Mouse (Mus musculus): ENCODE results near the gene Ghsr. TPM values are rescaled to one million over a fixed set of nuclear protein-coding genes. Genes with fewer than 3 reads are reported as not detected.
"Not testable (repeated sequence)": the region's sequence is repeated elsewhere in the genome, so short reads cannot be mapped to it uniquely, and the experiment has no call there.

Gene Ghsr
- not detected for total RNA-seq (2021)
- long read RNA-seq, experiment 1, result 0 reads
- long read RNA-seq, experiment 2, result 0 reads

- no peak for DNase-seq
Observed at GRCm38 (mm10) chr3:27371276-27371621, at the start of gene Ghsr. Gene Ghsr (plus strand): TSS chr3:27371351.

DNA sequence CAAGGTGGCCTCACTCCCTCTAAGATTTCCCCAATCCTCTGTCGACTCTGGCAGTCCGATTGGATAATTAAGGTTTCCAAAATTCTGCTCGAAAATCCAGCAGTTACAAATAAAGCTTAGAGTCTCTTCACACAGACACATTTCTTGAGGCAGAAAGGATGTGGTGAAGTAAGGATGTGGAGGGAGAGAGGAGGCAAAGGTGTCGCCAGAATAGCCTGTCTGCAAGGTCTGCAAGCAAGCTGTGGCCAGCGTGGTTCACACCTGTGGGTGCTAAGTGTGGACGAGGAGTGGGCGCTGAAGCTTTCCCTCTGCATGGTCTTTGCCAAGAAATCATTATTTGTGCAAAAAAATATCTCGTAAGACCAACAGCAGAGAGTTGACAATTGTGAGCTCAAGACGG lies 48.6 kb upstream of the Ghsr start:
- no peak for DNase-seq

DNA sequence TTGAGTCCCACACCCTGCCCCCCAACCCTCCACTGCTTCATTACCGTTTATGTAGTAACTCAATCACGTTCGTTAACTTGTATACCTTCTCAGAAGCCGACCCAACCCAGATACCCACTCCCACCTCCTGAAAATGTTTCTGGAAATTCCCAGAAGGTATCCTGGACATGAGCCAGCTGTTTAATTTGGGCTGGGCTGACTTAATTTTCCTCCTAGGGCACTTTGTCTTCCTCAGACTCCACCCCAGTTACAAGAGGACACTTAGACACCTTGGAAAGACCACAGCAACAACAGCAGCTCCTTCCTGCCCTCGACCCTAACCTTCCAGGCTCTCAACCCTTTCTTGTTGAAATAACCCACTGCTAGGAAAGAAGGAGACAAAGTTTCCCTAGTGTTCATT lies 47.6 kb upstream of the Ghsr start:
- DNase-seq, result no peak

DNA sequence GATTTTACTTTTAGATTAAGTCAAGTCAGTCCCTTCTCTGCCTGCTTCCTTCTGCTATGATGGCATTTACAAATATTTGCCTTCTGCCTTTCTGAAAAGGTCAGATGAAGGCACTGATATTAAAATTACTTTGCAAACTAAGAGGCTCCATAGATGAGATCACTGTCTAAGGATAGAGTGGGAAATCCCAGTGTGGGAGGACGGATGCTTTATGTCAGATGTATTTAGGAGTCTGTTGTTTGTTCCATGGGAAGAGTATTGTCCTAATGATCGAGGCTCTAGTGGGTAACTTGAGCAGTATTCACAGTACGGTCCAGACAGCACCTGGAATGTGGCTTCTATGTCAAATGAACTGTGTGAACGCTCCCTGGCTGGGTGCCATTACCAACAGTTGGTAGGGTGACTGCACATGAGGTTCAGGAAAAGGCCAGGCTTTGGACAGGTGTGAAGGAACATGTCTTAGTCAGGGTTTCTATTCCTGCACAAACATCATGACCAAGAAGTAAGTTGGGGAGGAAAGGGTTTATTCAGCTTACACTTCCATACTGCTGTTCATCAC lies 44.4 kb upstream of the Ghsr start:
- DNase-seq, result no peak

DNA sequence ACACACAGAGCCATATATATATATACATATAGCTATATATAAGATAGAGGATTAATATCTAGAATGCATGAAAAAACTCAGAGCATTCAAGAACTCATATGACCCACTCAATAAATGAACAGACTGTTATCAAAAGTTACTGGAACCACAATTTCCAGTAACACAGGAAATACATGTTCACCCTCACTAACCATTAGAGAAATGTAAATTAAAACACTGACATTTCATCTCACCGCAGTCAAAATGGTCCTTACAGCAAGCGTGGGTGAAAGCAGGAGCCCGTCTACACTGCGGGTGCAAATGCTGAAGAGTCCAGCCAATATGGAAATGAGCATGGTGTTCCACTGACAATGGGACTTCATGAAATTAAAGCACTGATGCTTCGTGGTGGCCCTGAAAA lies 40.4 kb upstream of the Ghsr start:
- no peak for DNase-seq

- peak; percentile 28 for DNase-seq
Observed at GRCm38 (mm10) chr3:27338437-27338836, 32.7 kb upstream of the Ghsr start.

DNA sequence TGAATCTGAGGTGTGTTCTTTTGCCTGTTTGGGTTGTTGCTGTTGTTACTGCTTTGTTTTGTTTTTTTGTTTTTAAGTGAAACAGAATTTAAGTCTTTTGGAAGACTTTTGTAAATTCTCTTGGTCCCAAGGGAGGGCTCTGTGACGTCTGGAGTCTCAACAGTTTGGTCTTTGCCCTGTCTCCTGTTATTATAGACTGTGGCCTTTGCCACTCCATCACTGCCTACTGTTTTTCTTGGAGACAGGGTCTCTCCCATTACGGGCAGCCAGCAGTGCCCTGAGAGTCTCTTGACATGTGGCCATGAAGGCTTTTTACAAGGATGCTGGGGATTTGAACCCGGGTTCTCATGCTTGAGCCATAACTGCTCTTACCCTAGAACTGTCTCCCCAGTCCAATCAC lies 32.3 kb upstream of the Ghsr start:
- no peak for DNase-seq

DNA sequence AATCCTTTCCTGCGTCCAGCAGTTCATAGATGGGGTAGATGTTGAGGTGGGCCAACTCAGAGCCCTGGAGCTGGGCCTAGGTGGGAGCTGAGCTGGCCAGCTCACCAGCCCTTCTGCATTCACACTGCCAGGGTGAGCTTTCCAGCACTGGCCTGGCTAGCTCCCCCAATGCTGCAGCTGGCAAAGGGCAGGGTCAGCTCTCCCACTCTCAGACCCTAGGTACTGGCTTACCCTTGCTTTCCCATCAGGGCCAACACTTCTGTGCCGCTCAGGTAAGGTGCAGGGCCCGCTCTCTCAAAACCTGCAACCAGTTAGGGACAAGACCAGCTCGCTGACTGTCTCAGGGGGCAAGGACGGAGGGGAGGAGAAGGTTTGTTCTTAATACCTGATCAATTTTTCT lies 30.4 kb upstream of the Ghsr start:
- DNase-seq, result no peak

DNA sequence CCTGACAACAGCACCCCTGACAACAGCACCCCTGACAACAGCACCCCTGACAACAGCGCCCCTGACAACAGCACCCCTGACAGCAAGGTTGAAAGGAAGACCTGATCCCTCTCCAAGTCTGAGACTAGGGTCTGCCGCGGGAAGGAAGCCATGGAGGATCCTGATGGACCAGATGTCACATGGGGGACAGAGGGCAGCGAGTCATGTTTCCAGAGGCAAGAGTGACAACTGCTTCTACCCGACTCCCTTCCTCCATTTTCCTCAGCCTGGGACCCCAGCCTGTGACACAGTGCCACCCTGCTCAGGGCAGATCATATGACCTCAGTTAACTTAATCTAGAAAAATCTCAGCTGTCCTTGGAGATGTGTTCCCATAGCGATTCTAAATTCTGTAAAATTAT lies 28.7 kb upstream of the Ghsr start:
- no peak for DNase-seq

- DNase-seq, result peak; percentile 45
Observed at GRCm38 (mm10) chr3:27345526-27345925, 25.6 kb upstream of the Ghsr start.

GRCm38 (mm10) chr3:27348462-27348861 lies 22.7 kb upstream of the Ghsr start:
- DNase-seq, result no peak

GRCm38 (mm10) chr3:27351105-27351504 lies 20.0 kb upstream of the Ghsr start:
- no peak for DNase-seq

- no peak for DNase-seq
Observed at GRCm38 (mm10) chr3:27359100-27359720, 11.9 kb upstream of the Ghsr start.

- peak; percentile 46 for DNase-seq
Observed at GRCm38 (mm10) chr3:27370125-27370524, 1.0 kb upstream of the Ghsr start.

GRCm38 (mm10) chr3:27370582-27371275 lies 422 bp upstream of the Ghsr start:
- no peak for DNase-seq

DNA sequence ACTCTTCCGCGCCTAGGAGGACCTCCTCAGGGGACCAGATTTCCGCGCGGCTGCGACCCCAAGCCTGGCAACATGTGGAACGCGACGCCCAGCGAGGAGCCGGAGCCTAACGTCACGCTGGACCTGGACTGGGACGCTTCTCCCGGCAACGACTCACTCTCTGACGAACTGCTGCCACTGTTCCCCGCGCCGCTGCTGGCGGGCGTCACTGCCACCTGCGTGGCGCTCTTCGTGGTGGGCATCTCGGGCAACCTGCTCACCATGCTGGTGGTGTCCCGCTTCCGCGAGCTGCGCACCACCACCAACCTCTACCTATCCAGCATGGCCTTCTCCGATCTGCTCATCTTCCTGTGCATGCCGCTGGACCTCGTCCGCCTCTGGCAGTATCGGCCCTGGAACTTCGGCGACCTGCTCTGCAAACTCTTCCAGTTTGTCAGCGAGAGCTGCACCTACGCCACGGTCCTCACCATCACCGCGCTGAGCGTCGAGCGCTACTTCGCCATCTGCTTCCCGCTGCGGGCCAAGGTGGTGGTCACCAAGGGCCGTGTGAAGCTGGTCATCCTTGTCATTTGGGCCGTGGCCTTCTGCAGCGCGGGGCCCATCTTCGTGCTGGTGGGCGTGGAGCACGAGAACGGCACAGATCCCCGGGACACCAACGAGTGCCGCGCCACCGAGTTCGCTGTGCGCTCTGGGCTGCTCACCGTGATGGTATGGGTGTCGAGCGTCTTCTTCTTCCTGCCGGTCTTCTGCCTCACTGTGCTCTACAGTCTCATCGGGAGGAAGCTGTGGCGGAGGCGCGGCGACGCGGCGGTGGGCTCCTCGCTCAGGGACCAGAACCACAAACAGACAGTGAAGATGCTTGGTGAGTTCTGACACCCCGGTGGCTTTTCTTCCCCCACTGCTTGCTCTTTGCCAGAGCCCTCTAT lies 837 bp downstream of the Ghsr start:
- DNase-seq, result no peak

DNA sequence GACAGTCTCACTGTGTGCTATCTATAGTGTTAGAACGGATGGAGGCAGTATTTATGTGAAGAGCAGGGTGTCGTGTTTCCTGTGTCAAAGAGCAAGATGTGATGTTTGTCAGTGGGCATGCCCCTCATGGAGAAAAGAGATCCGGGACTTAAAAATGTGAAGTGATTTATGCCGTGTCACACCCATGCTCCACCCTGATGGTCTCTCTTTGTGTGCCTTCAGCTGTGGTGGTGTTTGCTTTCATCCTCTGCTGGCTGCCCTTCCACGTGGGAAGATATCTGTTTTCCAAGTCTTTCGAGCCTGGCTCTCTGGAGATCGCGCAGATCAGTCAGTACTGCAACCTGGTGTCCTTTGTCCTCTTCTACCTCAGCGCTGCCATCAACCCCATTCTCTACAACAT lies 3.2 kb downstream of the Ghsr start:
- no peak for DNase-seq

- no peak for DNase-seq
Observed at GRCm38 (mm10) chr3:27377935-27378334, 6.8 kb downstream of the Ghsr start.

DNA sequence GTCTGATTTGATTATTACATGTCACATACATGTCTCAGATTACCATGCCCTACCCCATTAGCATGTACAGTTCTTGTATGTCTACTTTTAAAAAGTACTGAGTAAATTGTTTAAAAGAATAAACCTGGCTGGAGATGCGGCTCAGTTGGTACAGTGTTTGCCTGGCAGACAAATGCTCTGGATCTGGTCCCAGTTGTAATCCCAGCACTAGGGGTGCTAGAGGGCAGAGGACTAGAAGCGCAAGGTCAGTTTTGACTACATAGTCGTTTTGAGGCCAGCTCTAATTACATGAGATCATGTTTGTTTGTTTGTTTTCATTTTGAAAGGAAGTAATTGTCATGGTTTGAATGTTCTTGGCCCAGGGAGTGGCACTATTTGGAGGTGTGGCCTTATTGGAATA lies 13.7 kb downstream of the Ghsr start:
- no peak for DNase-seq

GRCm38 (mm10) chr3:27389923-27390322 lies 18.8 kb downstream of the Ghsr start:
- no peak for DNase-seq

- not testable (repeated sequence) for DNase-seq
Observed at GRCm38 (mm10) chr3:27400996-27401395, 29.8 kb downstream of the Ghsr start.

- DNase-seq, result no peak
Observed at GRCm38 (mm10) chr3:27406440-27406839, 35.3 kb downstream of the Ghsr start.

DNA sequence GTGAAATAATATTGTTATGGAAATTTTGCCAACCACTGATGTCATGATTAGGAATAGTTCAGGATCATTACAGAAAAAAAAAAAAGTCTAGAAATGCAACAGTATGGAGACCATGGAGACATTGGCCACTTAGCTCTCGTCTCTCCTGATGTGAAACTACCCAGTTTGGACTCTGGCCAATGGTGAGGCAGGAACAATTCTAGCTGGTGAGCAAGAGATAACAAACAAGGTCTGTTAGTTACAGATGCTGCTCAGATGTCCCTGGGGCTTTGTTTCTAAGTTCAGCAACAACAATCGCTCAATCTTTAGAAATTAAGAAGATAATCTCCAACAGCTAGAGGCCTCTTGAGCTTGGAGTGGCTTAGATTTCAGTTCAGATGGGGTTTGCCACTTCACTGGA lies 37.4 kb downstream of the Ghsr start:
- DNase-seq, result no peak

All from gastrocnemius, postnatal 10 days (tissue).